Mouse (Mus musculus) neural tube, embryonic 15.5 days (tissue): ENCODE measurements at regions not wholly inside any gene's neighbourhood (a gene's known extent, or its start where the extent isn't known, plus 50 kb on each side); places are given as distances from the start of the nearest gene placed in this dataset.
"Not testable (repeated sequence)": the region's sequence is repeated elsewhere in the genome, so short reads cannot be mapped to it uniquely, and the experiment has no call there.

Source experiments
- ATAC-seq: fragments of 200-750 bp; cut with Nextera tagmentation; 2 replicates; pipeline ENCODE4 v1.8.0; 2017; ENCODE audit warnings: mild to moderate bottlenecking, moderate TSS enrichment, moderate library complexity; ENCODE audit not compliant: low FRiP score
- H3K27ac ChIP-seq: fragments of 300-500 bp; sonication (generic); replicated peaks from 2 replicates; pipeline ENCODE4 v1.5.1; 2015; ENCODE audit warnings: mild to moderate bottlenecking, inconsistent platforms
- H3K27me3 ChIP-seq: fragments of 300-500 bp; sonication (generic); replicated peaks from 2 replicates; pipeline ENCODE4 v1.6.1; 2015; ENCODE audit warnings: inconsistent platforms
- H3K36me3 ChIP-seq: fragments of 300-500 bp; sonication (generic); 2 replicates; pipeline ENCODE4 v1.6.1; 2015; ENCODE audit warnings: inconsistent platforms
- H3K4me1 ChIP-seq: fragments of 300-500 bp; sonication (generic); 2 replicates; pipeline ENCODE4 v1.6.1; 2015; ENCODE audit warnings: inconsistent platforms
- H3K4me2 ChIP-seq: fragments of 300-500 bp; sonication (generic); 2 replicates; pipeline ENCODE4 v1.6.1; 2015; ENCODE audit warnings: inconsistent platforms, mild to moderate bottlenecking, moderate library complexity
- H3K4me3 ChIP-seq: fragments of 300-500 bp; sonication (generic); replicated peaks from 2 replicates; pipeline ENCODE4 v1.5.1; 2015; ENCODE audit warnings: mild to moderate bottlenecking, inconsistent platforms
- H3K9ac ChIP-seq: fragments of 300-500 bp; sonication (generic); replicated peaks from 2 replicates; pipeline ENCODE4 v1.6.1; 2015; ENCODE audit warnings: mild to moderate bottlenecking, inconsistent platforms
- H3K9me3 ChIP-seq: fragments of 300-500 bp; sonication (generic); replicated peaks from 2 replicates; pipeline ENCODE4 v1.6.1; 2016; ENCODE audit warnings: inconsistent platforms
- WGBS: fragments of 180-500 bp; shearing (Covaris S2); methylation state at CpG from one replicate; pipeline ENCODE4 v1.1.7; 2015; ENCODE audit warnings: mixed read lengths; 5-methylcytosine and 5-hydroxymethylcytosine counted together

DNA sequence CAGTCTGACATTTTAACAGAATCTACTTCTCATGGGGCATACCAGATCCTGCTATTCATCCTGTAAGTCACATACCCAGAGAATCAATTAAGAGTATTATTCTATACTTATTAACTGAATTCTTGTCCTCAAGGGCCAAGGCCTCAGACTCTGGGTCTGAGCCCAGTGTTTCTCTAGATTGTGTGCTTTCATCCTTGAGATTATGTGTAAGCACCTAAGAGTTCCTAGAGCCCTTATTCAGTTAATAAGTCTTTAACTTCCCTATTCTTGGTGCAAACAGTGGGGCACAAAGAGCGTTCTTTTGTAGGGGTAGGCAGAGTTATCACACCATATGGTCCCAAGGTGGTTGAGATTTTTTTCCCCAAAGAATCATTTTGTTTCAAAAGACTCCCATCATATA lies 397.2 kb upstream of the Npsr1 start:
- Histone ChIP-seq H3K9ac (no peak overlapping the region), H3K4me1 (no peaks in the 10 kb centered on the region), H3K27ac (no peak overlapping the region), H3K4me2 (no peak overlapping the region), H3K9me3 (no peaks in the 10 kb centered on the region), H3K27me3 (no peaks in the 10 kb centered on the region), H3K4me3 (no peak overlapping the region), H3K36me3 (no peaks in the 10 kb centered on the region)
- ATAC-seq = no peak
- 87% methylated on average over 1 of the region's 1 CpGs for WGBS

DNA sequence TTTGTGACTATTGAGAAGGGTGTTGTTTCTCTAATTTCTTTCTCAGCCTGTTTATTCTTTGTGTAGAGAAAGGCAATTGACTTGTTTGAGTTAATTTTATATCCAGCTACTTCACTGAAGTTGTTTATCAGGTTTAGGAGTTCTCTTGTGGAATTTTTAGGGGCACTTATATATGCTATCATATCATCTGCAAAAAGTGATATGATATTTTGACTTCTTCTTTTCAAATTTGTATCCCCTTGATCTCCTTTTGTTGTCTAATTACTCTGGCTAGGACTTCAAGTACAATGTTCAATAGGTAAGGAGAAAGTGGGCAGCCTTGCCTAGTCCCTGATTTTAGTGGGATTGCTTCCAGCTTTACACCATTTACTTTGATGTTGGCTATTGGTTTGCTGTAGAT lies 380.2 kb upstream of the Npsr1 start:
- not testable (repeated sequence) for ATAC-seq, H3K9me3 ChIP-seq, H3K27ac ChIP-seq

DNA sequence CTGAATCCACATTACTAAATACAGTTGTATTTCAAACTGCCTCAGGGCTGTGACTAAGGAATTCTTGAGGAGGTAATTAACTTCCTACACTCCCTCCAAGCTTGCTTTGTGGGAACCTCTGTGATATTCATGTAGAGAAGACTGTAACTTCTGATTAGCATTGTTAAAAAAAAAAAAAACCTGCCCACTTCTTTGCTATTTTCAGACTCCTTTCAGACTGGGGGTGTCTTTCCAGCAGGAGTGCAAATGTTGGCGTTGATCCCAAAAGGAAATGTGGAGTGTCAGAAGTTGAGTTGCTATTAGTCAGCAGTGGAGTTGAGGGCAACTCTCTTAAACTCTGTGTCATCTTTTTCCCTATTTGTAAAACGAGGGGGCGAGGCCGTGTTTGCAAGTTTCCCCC lies 369.0 kb upstream of the Npsr1 start:
- H3K9me3 ChIP-seq = no peaks in the 10 kb centered on the region
- H3K36me3 ChIP-seq = no peaks in the 10 kb centered on the region
- no peaks in the 10 kb centered on the region for H3K27me3 ChIP-seq
- no peak overlapping the region for H3K9ac ChIP-seq
- ATAC-seq = no peak
- no peak overlapping the region for H3K27ac ChIP-seq
- no peak overlapping the region for H3K4me3 ChIP-seq
- WGBS = 85% methylated on average over 4 of the region's 4 CpGs
- no peaks in the 10 kb centered on the region for H3K4me1 ChIP-seq
- no peak overlapping the region for H3K4me2 ChIP-seq

More for the DNA sequence above, 380.2 kb upstream of the Npsr1 start:
- H3K4me1 ChIP-seq, H3K27me3 ChIP-seq, H3K4me3 ChIP-seq, H3K4me2 ChIP-seq, H3K9ac ChIP-seq, H3K36me3 ChIP-seq: not testable (repeated sequence)

DNA sequence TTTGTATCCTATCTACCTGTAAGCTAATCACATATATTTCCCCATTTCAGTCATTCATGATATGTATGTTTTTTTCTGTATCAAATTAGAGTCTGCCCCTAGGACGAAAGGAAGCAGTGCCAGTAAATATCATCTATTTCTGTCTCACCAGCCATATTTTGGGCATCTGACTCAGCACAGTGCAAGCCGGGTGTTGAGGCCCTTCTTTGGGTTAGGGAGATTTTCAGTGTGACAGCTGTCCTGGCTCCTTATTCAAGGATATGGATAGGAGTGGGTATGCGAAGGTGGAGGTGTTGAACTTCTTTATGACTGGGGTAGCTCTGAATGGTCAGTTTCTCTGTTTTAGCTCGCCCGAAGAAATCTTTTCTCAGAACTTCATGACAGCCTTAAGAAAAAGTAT lies 345.3 kb upstream of the Npsr1 start:
- 85% methylated on average over 5 of the region's 5 CpGs for WGBS
- Histone ChIP-seq H3K4me1 (no peaks in the 10 kb centered on the region), H3K9me3 (no peaks in the 10 kb centered on the region), H3K4me3 (no peak overlapping the region), H3K27ac (no peak overlapping the region), H3K9ac (no peak overlapping the region), H3K36me3 (no peaks in the 10 kb centered on the region), H3K4me2 (no peak overlapping the region), H3K27me3 (no peaks in the 10 kb centered on the region)
- no peak for ATAC-seq

DNA sequence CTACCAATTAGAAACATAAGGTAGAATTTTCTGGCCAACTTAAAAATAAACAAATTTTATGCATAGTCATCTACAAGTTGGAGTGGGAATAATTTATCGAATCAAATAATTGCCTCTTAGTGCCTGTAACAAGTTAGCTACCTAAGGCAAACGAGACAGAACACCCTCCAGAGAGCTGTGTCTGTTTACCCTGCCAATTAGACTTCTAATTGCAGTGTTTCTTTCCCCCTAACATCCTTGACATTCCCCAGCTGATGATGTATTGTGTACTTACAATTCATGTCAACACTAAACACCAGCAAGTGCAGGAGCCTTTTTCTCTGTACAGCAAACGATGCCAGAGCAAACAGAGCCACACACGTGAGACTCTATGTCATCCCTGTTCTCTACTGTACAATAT lies 311.1 kb upstream of the Npsr1 start:
- Histone ChIP-seq H3K4me3 (no peak overlapping the region), H3K36me3 (no peaks in the 10 kb centered on the region), H3K4me2 (no peak overlapping the region), H3K27me3 (no peaks in the 10 kb centered on the region), H3K4me1 (no peaks in the 10 kb centered on the region), H3K27ac (no peak overlapping the region), H3K9me3 (no peaks in the 10 kb centered on the region), H3K9ac (no peak overlapping the region)
- no peak for ATAC-seq
- WGBS = 31% methylated on average over 4 of the region's 4 CpGs
